In the genomic region with DNA sequence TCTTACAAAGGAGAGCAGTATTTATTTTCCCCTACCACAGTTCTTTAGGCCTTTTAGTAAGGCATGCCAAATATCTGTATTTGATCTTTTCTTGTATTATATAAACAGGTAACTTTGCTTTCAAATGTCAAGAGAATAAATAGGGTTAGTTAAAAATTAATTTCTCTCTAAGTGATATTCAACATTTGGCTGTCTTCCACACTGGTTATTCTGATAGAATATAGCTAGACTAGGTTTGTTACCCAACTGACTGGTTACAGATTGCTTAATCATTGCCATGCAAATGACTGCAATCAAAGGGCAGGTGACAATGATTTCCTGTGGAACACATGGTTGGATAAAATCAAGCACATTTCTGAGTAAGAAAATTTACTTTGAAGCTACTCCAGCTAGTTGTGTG, we compare ENCODE assay signal across 28 mouse cellular contexts. TPM values are rescaled to one million over a fixed set of nuclear protein-coding genes. Genes with fewer than 3 reads are reported as not detected.
DNase-seq lines count a peak whose midpoint lies in the region; ATAC-seq and TF ChIP-seq lines count a peak whose summit lies in the region.
"Had no signal": no experiment of that assay in that cellular context is flagged by ENCODE, and none has a peak within 500 bp of the region (broad histone marks: within the 10 kb centered on the region; RNA-seq: fewer than 3 reads in every experiment).

No protein-coding gene starts in this region.

- peaks cover 16% of the 10 kb centered on the region; the same call in 1 of the 2 replicates for H3K4me1 ChIP-seq in kidney, adult 2 months (ENCODE audit: control insufficient read depth, insufficient read depth, low read length)
- no peaks in the 10 kb centered on the region for H3K4me1 ChIP-seq in liver, adult 2 months (ENCODE audit: control insufficient read depth, insufficient read depth, low read length)
- H3K4me1 ChIP-seq in liver, postnatal 0 days (ENCODE audit: insufficient read depth) = no peaks in the 10 kb centered on the region
- peaks cover 6% of the 10 kb centered on the region for H3K4me1 ChIP-seq in kidney, embryonic 15.5 days
- H3K4me1 ChIP-seq: embryonic facial prominence, embryonic 12.5 days; embryonic facial prominence, embryonic 15.5 days; hindbrain, embryonic 12.5 days; hindbrain, embryonic 15.5 days had no signal

- peak; percentile 86 for DNase-seq in kidney, adult 2 months
- no peak for DNase-seq in kidney, postnatal 10 days
- DNase-seq in liver, adult 2 months (ENCODE audit: extremely low read depth, low read depth, low spot score) = peak; percentile 87
- DNase-seq in liver, postnatal 0 days = no peak
- DNase-seq in kidney, postnatal 14 days = peak; percentile 45
- no peak for DNase-seq in thymus, adult 18-20 months
- no peak for DNase-seq in cerebellum, postnatal 4 days (ENCODE audit: low spot score in 2 of 2)
- DNase-seq: adrenal gland, adult 8-10 months; adrenal gland, postnatal 36 days; B cell, adult 2 months; cerebellum, adult 18-20 months; cerebellum, adult 9-10 months; cerebellum, postnatal 14 days; forebrain, postnatal 0 days; gastrocnemius, adult 2 months; gastrocnemius, postnatal 14 days; heart, adult 11 months had no signal

- no peak for ATAC-seq in liver, postnatal 0 days
- 0 out of 2 replicates have a peak, but pooled peaks have one; percentile 44 for ATAC-seq in kidney, embryonic 15.5 days (replicated peaks; ENCODE audit: low FRiP score)
- ATAC-seq: activated CD4-positive, CD25-positive, alpha-beta regulatory T cell, adult 4 months; forebrain, embryonic 14.5 days; forebrain, postnatal 0 days had no signal

- TF ChIP-seq CTCF in kidney, adult 2 months (conservative IDR thresholded peaks at IDR 0.05; ENCODE audit: insufficient read depth, insufficient read length, low read depth, low read length) = no peak
- no peak for TF ChIP-seq CTCF in liver, adult 2 months (IDR thresholded peaks at IDR 0.05; ENCODE audit: low read depth, low read length)
- TF ChIP-seq CTCF in liver, postnatal 0 days (IDR thresholded peaks at IDR 0.05; ENCODE audit: low read depth) = no peak

- no peak overlapping the region for H3K4me2 ChIP-seq in liver, postnatal 0 days (ENCODE audit: low read depth, low read length)
- H3K4me2 ChIP-seq in kidney, embryonic 15.5 days = no peak overlapping the region
- H3K4me2 ChIP-seq: embryonic facial prominence, embryonic 12.5 days; embryonic facial prominence, embryonic 15.5 days; heart, embryonic 11.5 days; hindbrain, embryonic 12.5 days; hindbrain, embryonic 15.5 days had no signal

- H3K27ac ChIP-seq in kidney, adult 2 months (ENCODE audit: insufficient read depth, low read depth, low read length) = peak overlapping the region; percentile 83
- no peak overlapping the region for H3K27ac ChIP-seq in liver, adult 2 months (replicated peaks; ENCODE audit: insufficient read depth, low read depth, low read length)
- no peak overlapping the region for H3K27ac ChIP-seq in liver, postnatal 0 days (ENCODE audit: low read depth)
- H3K27ac ChIP-seq in kidney, embryonic 15.5 days = 0 out of 2 replicates have a peak overlapping the region, but pooled peaks have one; percentile 41
- H3K27ac ChIP-seq: embryonic facial prominence, embryonic 12.5 days; embryonic facial prominence, embryonic 15.5 days; gastrocnemius, adult 2 months; hindbrain, embryonic 12.5 days; hindbrain, embryonic 15.5 days had no signal

- H3K4me3 ChIP-seq in kidney, adult 2 months (ENCODE audit: insufficient read depth, low read depth, low read length) = no peak overlapping the region
- no peak overlapping the region for H3K4me3 ChIP-seq in liver, adult 2 months (ENCODE audit: insufficient read depth, low read depth, low read length)
- H3K4me3 ChIP-seq in liver, postnatal 0 days (ENCODE audit: low read depth, low read length) = no peak overlapping the region
- H3K4me3 ChIP-seq in kidney, embryonic 15.5 days (replicated peaks) = no peak overlapping the region
- H3K4me3 ChIP-seq: embryonic facial prominence, embryonic 12.5 days; embryonic facial prominence, embryonic 15.5 days; gastrocnemius, adult 2 months; hindbrain, embryonic 12.5 days; hindbrain, embryonic 15.5 days had no signal

- peaks cover 5% of the 10 kb centered on the region; the same call in 1 of the 2 replicates for H3K9me3 ChIP-seq in liver, postnatal 0 days (ENCODE audit: low read length)
- H3K9me3 ChIP-seq in kidney, embryonic 15.5 days (replicated peaks) = no peaks in the 10 kb centered on the region
- H3K9me3 ChIP-seq: embryonic facial prominence, embryonic 12.5 days; embryonic facial prominence, embryonic 15.5 days; hindbrain, embryonic 12.5 days; hindbrain, embryonic 15.5 days had no signal

- H3K36me3 ChIP-seq in kidney, adult 2 months (ENCODE audit: control insufficient read depth, insufficient read depth, low read length) = no peaks in the 10 kb centered on the region
- H3K36me3 ChIP-seq in liver, adult 2 months (ENCODE audit: control insufficient read depth, insufficient read depth, low read length) = no peaks in the 10 kb centered on the region
- no peaks in the 10 kb centered on the region for H3K36me3 ChIP-seq in liver, postnatal 0 days (replicated peaks; ENCODE audit: insufficient read depth, low read length)
- H3K36me3 ChIP-seq in kidney, embryonic 15.5 days = no peaks in the 10 kb centered on the region
- H3K36me3 ChIP-seq: embryonic facial prominence, embryonic 12.5 days; embryonic facial prominence, embryonic 15.5 days; hindbrain, embryonic 12.5 days; hindbrain, embryonic 15.5 days had no signal

- H3K27me3 ChIP-seq in kidney, adult 2 months (replicated peaks; ENCODE audit: control insufficient read depth, insufficient read depth, low read length) = no peaks in the 10 kb centered on the region
- H3K27me3 ChIP-seq in liver, adult 2 months (ENCODE audit: control insufficient read depth, insufficient read depth, low read length) = 0 out of 2 replicates have a peak, but pooled peaks cover 2% of the 10 kb centered on the region
- no peaks in the 10 kb centered on the region for H3K27me3 ChIP-seq in liver, postnatal 0 days (ENCODE audit: insufficient read depth, low read length)
- no peaks in the 10 kb centered on the region for H3K27me3 ChIP-seq in kidney, embryonic 15.5 days
- H3K27me3 ChIP-seq: embryonic facial prominence, embryonic 12.5 days; embryonic facial prominence, embryonic 15.5 days; hindbrain, embryonic 12.5 days; hindbrain, embryonic 15.5 days had no signal

- no peak for TF ChIP-seq EP300 in liver, postnatal 0 days (IDR thresholded peaks at IDR 0.05; ENCODE audit: low read depth)

- TF ChIP-seq POLR2A in kidney, adult 2 months (IDR thresholded peaks at IDR 0.05; ENCODE audit: low read depth, low read length) = no peak
- TF ChIP-seq POLR2A in liver, adult 2 months (IDR thresholded peaks at IDR 0.05; ENCODE audit: extremely low read depth, insufficient read depth, low read length) = no peak

- H3K9ac ChIP-seq in liver, adult 2 months (ENCODE audit: low read depth, low read length) = no peak overlapping the region
- H3K9ac ChIP-seq in liver, postnatal 0 days (replicated peaks) = no peak overlapping the region
- H3K9ac ChIP-seq in kidney, embryonic 15.5 days = no peak overlapping the region
- H3K9ac ChIP-seq: embryonic facial prominence, embryonic 12.5 days; embryonic facial prominence, embryonic 15.5 days; forebrain, postnatal 0 days; hindbrain, embryonic 12.5 days; hindbrain, embryonic 15.5 days had no signal

- H3K79me2 ChIP-seq in liver, adult 2 months (ENCODE audit: control insufficient read depth, insufficient read depth, low read length) = no peaks in the 10 kb centered on the region

RNA-seq across cellular contexts. Expression of gene Arnt2, which starts 7.5 kb away (rescaled TPM):
- polyA plus RNA-seq in kidney, adult 2 months (2012; rRNA removed) = 15.3 and 16.4 TPM in 2 replicates
- total RNA-seq in liver, adult 2 months (2014; rRNA removed) = under 0.01 TPM in 1 of 2 replicates, not detected in the other
- not detected in 2 replicates for polyA plus RNA-seq in liver, adult 2 months (2012; rRNA removed)
- polyA plus RNA-seq in liver, postnatal 0 days (2015; fragmentation: Nextera tagmentation; extraction: Ambion mirVana) = 0.17 TPM in 1 of 2 replicates, not detected in the other
- 10.5 and 12.2 TPM in 2 replicates for polyA plus RNA-seq in kidney, embryonic 15.5 days (2015; fragmentation: Nextera tagmentation; extraction: Ambion mirVana)
- total RNA-seq: common myeloid progenitor, adult 5-6 weeks; hematopoietic stem cell, adult 5-6 weeks; MEL had no signal

Comparison
In these comparisons a context has a peak if more than half of its experiments do, and no peak if none do; other contexts are left out.
1. DNase-seq: peak in kidney, adult 2 months (single experiment), liver, adult 2 months (single experiment) and kidney, postnatal 14 days (single experiment); none in kidney, postnatal 10 days (single experiment), liver, postnatal 0 days (single experiment), thymus, adult 18-20 months (0 of 2) and cerebellum, postnatal 4 days (0 of 2).
2. H3K27ac ChIP-seq: peak in kidney, adult 2 months (single experiment) and kidney, embryonic 15.5 days (single experiment); none in liver, adult 2 months (single experiment) and liver, postnatal 0 days (single experiment).